Comparison of ENCODE assay signal across 8 mouse cellular contexts in the genomic region with DNA sequence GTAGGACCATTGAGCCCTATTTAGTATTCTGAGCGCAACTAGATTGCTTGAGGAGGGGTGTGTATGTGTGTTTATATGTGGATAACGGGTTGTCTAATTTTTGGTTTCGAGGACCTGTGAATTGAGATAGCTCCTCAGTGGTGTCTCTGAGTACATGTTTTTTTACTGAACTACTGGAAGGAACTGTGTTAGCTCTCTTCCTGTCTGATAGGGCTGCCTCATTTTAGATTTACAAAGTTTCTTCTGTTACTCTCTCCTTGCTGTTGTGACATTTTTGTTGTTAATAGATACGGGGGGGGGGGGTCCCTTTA. TPM values are rescaled to one million over a fixed set of nuclear protein-coding genes. Genes with fewer than 3 reads are reported as not detected.
DNase-seq lines count a peak whose midpoint lies in the region; ATAC-seq and TF ChIP-seq lines count a peak whose summit lies in the region.

No protein-coding gene starts in this region.

- H3K4me3 ChIP-seq in lung, embryonic 15.5 days = peak overlapping the region; percentile 89
- peak overlapping the region; percentile 92 for H3K4me3 ChIP-seq in embryonic facial prominence, embryonic 14.5 days (ENCODE audit: low read depth, low read length)
- H3K4me3 ChIP-seq in limb, embryonic 11.5 days (ENCODE audit: low read depth, low read length) = peak overlapping the region; percentile 83
- peak overlapping the region; percentile 100 for H3K4me3 ChIP-seq in olfactory bulb, adult 2 months (ENCODE audit: insufficient read depth, low read depth, low read length)

- H3K9ac ChIP-seq in lung, embryonic 15.5 days = peak overlapping the region; percentile 96
- H3K9ac ChIP-seq in embryonic facial prominence, embryonic 14.5 days (ENCODE audit: low read depth, low read length) = peak overlapping the region; percentile 98
- H3K9ac ChIP-seq in limb, embryonic 11.5 days (ENCODE audit: low read length) = peak overlapping the region; percentile 95; the same call in 1 of the 2 replicates

- H3K27ac ChIP-seq in lung, embryonic 15.5 days = no peak overlapping the region
- no peak overlapping the region for H3K27ac ChIP-seq in embryonic facial prominence, embryonic 14.5 days (replicated peaks; ENCODE audit: low read depth, low read length)
- H3K27ac ChIP-seq in limb, embryonic 11.5 days (replicated peaks; ENCODE audit: low read depth, low read length) = no peak overlapping the region
- no peak overlapping the region for H3K27ac ChIP-seq in olfactory bulb, adult 2 months (ENCODE audit: insufficient read depth, low read depth, low read length)

- peaks cover 6% of the 10 kb centered on the region; the same call in 1 of the 2 replicates for H3K27me3 ChIP-seq in lung, embryonic 15.5 days
- peaks cover 19% of the 10 kb centered on the region for H3K27me3 ChIP-seq in embryonic facial prominence, embryonic 14.5 days (replicated peaks; ENCODE audit: control insufficient read depth, insufficient read depth, low read length)
- no peaks in the 10 kb centered on the region for H3K27me3 ChIP-seq in limb, embryonic 11.5 days (ENCODE audit: control insufficient read depth, insufficient read depth, low read length)

- H3K4me2 ChIP-seq in lung, embryonic 15.5 days = peak overlapping the region; percentile 88
- peak overlapping the region; percentile 94 for H3K4me2 ChIP-seq in embryonic facial prominence, embryonic 14.5 days (ENCODE audit: low read depth, low read length)
- peak overlapping the region; percentile 85 for H3K4me2 ChIP-seq in limb, embryonic 11.5 days (ENCODE audit: low read depth, severe bottlenecking)

- ATAC-seq in lung, embryonic 15.5 days (ENCODE audit: borderline replicate concordance, extremely low read depth, low FRiP score, low TSS enrichment) = no peak
- no peak for ATAC-seq in embryonic facial prominence, embryonic 14.5 days (ENCODE audit: low read depth)
- no peak for ATAC-seq in limb, embryonic 11.5 days (ENCODE audit: insufficient number of reproducible peaks, low FRiP score, low TSS enrichment, low read depth)

- DNase-seq in lung, postnatal 36 days = no peak
- DNase-seq in embryonic facial prominence, embryonic 14.5 days (ENCODE audit: low spot score) = no peak
- no peak for DNase-seq in limb, embryonic 11.5 days (ENCODE audit: low spot score)
- no peak for DNase-seq in urinary bladder, postnatal 25 days (ENCODE audit: low spot score)
- DNase-seq in retina, embryonic 14.5 days (ENCODE audit: low spot score) = no peak
- no peak for DNase-seq in natural killer cell, adult 2 months (ENCODE audit: low spot score in 2 of 2)

- no peak for TF ChIP-seq POLR2A in olfactory bulb, adult 2 months (IDR thresholded peaks at IDR 0.05; ENCODE audit: insufficient read depth, low read depth, low read length)

- TF ChIP-seq CTCF in olfactory bulb, adult 2 months (IDR thresholded peaks at IDR 0.05; ENCODE audit: insufficient read depth, low read depth, low read length) = no peak

- 51% methylated on average over 4 of the region's 4 CpGs for WGBS in lung, embryonic 15.5 days
- WGBS in embryonic facial prominence, embryonic 14.5 days = 46% methylated on average over 4 of the region's 4 CpGs
- 53% methylated on average over 4 of the region's 4 CpGs for WGBS in limb, embryonic 11.5 days
- WGBS in olfactory bulb, adult 2 months = 27% methylated on average over 4 of the region's 4 CpGs

- peaks cover 26% of the 10 kb centered on the region for H3K36me3 ChIP-seq in lung, embryonic 15.5 days
- H3K36me3 ChIP-seq in embryonic facial prominence, embryonic 14.5 days (ENCODE audit: control insufficient read depth, insufficient read depth, low read length) = peaks cover 20% of the 10 kb centered on the region
- H3K36me3 ChIP-seq in limb, embryonic 11.5 days (ENCODE audit: control insufficient read depth, insufficient read depth, low read length) = no peaks in the 10 kb centered on the region; the same call in 1 of the 2 replicates

- H3K9me3 ChIP-seq in lung, embryonic 15.5 days = no peaks in the 10 kb centered on the region
- no peaks in the 10 kb centered on the region for H3K9me3 ChIP-seq in embryonic facial prominence, embryonic 14.5 days (ENCODE audit: control insufficient read depth, low read length)
- no peaks in the 10 kb centered on the region for H3K9me3 ChIP-seq in limb, embryonic 11.5 days (ENCODE audit: control insufficient read depth, low read length)

- H3K4me1 ChIP-seq in lung, embryonic 15.5 days = peaks cover 9% of the 10 kb centered on the region
- H3K4me1 ChIP-seq in embryonic facial prominence, embryonic 14.5 days (ENCODE audit: control insufficient read depth, insufficient read depth, low read length) = peaks cover 7% of the 10 kb centered on the region
- peaks cover 4% of the 10 kb centered on the region; the same call in 1 of the 2 replicates for H3K4me1 ChIP-seq in limb, embryonic 11.5 days (ENCODE audit: control insufficient read depth, insufficient read depth, low read length)
- no peaks in the 10 kb centered on the region for H3K4me1 ChIP-seq in olfactory bulb, adult 2 months (ENCODE audit: control insufficient read depth, insufficient read depth, low read length)

RNA-seq across cellular contexts. Expression of a gene that starts 1.1 kb away (rescaled TPM):
- 199 and 208 TPM in 2 replicates for polyA plus RNA-seq in lung, embryonic 15.5 days (2015; fragmentation: Nextera tagmentation; extraction: Ambion mirVana)
- 216 and 220 TPM in 2 replicates for polyA plus RNA-seq in embryonic facial prominence, embryonic 14.5 days (2014; fragmentation: Nextera tagmentation; extraction: Ambion mirVana)
- polyA plus RNA-seq in limb, embryonic 11.5 days (2014; fragmentation: Nextera tagmentation; extraction: Ambion mirVana) = 233 and 234 TPM in 2 replicates
- polyA plus RNA-seq in olfactory bulb, adult 2 months (2012; ENCODE audit: insufficient read depth, insufficient read length, low replicate concordance, missing spikeins) = not detected in 2 replicates

RNA-seq across cellular contexts. Expression of a gene that starts 42.4 kb away (rescaled TPM):
- 0.10 TPM in 2 replicates for polyA plus RNA-seq in lung, embryonic 15.5 days (2015; fragmentation: Nextera tagmentation; extraction: Ambion mirVana)
- polyA plus RNA-seq in embryonic facial prominence, embryonic 14.5 days (2014; fragmentation: Nextera tagmentation; extraction: Ambion mirVana) = 0.11 TPM in 1 of 2 replicates, not detected in the other
- polyA plus RNA-seq in limb, embryonic 11.5 days (2014; fragmentation: Nextera tagmentation; extraction: Ambion mirVana) = not detected in 2 replicates
- polyA plus RNA-seq in olfactory bulb, adult 2 months (2012; ENCODE audit: insufficient read depth, insufficient read length, low replicate concordance, missing spikeins) = not detected in 2 replicates

RNA-seq across cellular contexts. Expression of a gene that starts 45.2 kb away (rescaled TPM):
- polyA plus RNA-seq in lung, embryonic 15.5 days (2015; fragmentation: Nextera tagmentation; extraction: Ambion mirVana) = not detected in 2 replicates
- not detected in 2 replicates for polyA plus RNA-seq in embryonic facial prominence, embryonic 14.5 days (2014; fragmentation: Nextera tagmentation; extraction: Ambion mirVana)
- not detected in 2 replicates for polyA plus RNA-seq in limb, embryonic 11.5 days (2014; fragmentation: Nextera tagmentation; extraction: Ambion mirVana)
- not detected in 2 replicates for polyA plus RNA-seq in olfactory bulb, adult 2 months (2012; ENCODE audit: insufficient read depth, insufficient read length, low replicate concordance, missing spikeins)
